ENCODE assay signal across 25 mouse cellular contexts in genomic region chr6:41532181-41532580, GRCm38 (mm10). TPM values are rescaled to one million over a fixed set of nuclear protein-coding genes. Genes with fewer than 3 reads are reported as not detected.
"Had no signal": no experiment of that assay in that cellular context is flagged by ENCODE, and none has a peak within 500 bp of the region (broad histone marks: within the 10 kb centered on the region; RNA-seq: fewer than 3 reads in every experiment).

No protein-coding gene starts in this region.

- DNase-seq: kidney, adult 2 months; kidney, postnatal 25 days; layer of hippocampus, postnatal 36 days; liver, embryonic 13.5 days; lung, embryonic 14.5 days; lung, postnatal 36 days had no signal

- H3K4me1 ChIP-seq: liver, embryonic 13.5 days; midbrain, embryonic 10.5 days; midbrain, embryonic 13.5 days; stomach, embryonic 15.5 days had no signal

- H3K4me3 ChIP-seq: left cerebral cortex, adult 2 months; liver, embryonic 13.5 days; megakaryocyte, embryonic 14.5 days; midbrain, embryonic 10.5 days; midbrain, embryonic 13.5 days; myocyte; stomach, embryonic 15.5 days had no signal

- ATAC-seq: intestine, postnatal 0 days; lung, postnatal 0 days; midbrain, embryonic 13.5 days; midbrain, embryonic 16.5 days had no signal

- H3K27me3 ChIP-seq: liver, embryonic 13.5 days; megakaryocyte, embryonic 14.5 days; midbrain, embryonic 13.5 days; stomach, embryonic 15.5 days had no signal

- H3K9me3 ChIP-seq: liver, embryonic 13.5 days; megakaryocyte, embryonic 14.5 days; midbrain, embryonic 10.5 days; midbrain, embryonic 13.5 days; stomach, embryonic 15.5 days had no signal

- H3K36me3 ChIP-seq: liver, embryonic 13.5 days; midbrain, embryonic 10.5 days; midbrain, embryonic 13.5 days; stomach, embryonic 15.5 days had no signal

- H3K27ac ChIP-seq: kidney, postnatal 0 days; left cerebral cortex, adult 2 months; liver, embryonic 13.5 days; midbrain, embryonic 10.5 days; midbrain, embryonic 13.5 days; stomach, embryonic 15.5 days had no signal

RNA-seq across cellular contexts. Expression of gene Prss2, which starts 10.6 kb away (rescaled TPM):
- total RNA-seq: layer of hippocampus, adult 8-10 months; layer of hippocampus, postnatal 10 days; layer of hippocampus, postnatal 36 days; left cerebral cortex, adult 2 months; left cerebral cortex, postnatal 10 days; left cerebral cortex, postnatal 36 days; monocyte, adult 5-6 weeks had no signal
- polyA plus RNA-seq: kidney, adult 2 months; kidney, embryonic 14.5 days; kidney, postnatal 0 days; limb, embryonic 11.5 days; liver, embryonic 13.5 days; lung, embryonic 14.5 days; lung, postnatal 0 days; midbrain, embryonic 10.5 days; midbrain, embryonic 13.5 days; midbrain, embryonic 16.5 days; neural tube, embryonic 11.5 days; neural tube, embryonic 14.5 days had no signal
